Mouse (Mus musculus): ENCODE results near the gene Spi1.
"Not testable (repeated sequence)": the region's sequence is repeated elsewhere in the genome, so short reads cannot be mapped to it uniquely, and the experiment has no call there.

Spi1 gene

GRCm38 (mm10) chr2:91081775-91082695 is at the start of gene Spi1:
Spi1 (plus strand) TSS chr2:91082390.
- in situ Hi-C loops (cut with MboI, MseI): no loop called here

GRCm38 (mm10) chr2:91033000-91033399 is 49.2 kb upstream of the Spi1 start:
- in situ Hi-C loops (cut with MboI, MseI): loop anchor here in 1 of 2 experiments (10.0 kb wide), 1 partner anchor 72 kb away; no protein-coding TSS in a partner anchor

- in situ Hi-C loops (cut with MboI, MseI): loop anchor here (5.0 to 10.0 kb wide), 2 partner anchors 62 to 69 kb away; no protein-coding TSS in a partner anchor
Measured at GRCm38 (mm10) chr2:91035385-91035784, 46.8 kb upstream of the Spi1 start, which contains the start of gene Rapsn. Rapsn (plus strand) TSS chr2:91035620.

GRCm38 (mm10) chr2:91041786-91042185 is 40.4 kb upstream of the Spi1 start:
- in situ Hi-C loops (cut with MboI, MseI): no loop called here

- in situ Hi-C loops (cut with MboI, MseI): no loop called here
Measured at GRCm38 (mm10) chr2:91042651-91043398, 39.4 kb upstream of the Spi1 start.

GRCm38 (mm10) chr2:91044727-91045126 is 37.5 kb upstream of the Spi1 start:
- in situ Hi-C loops (cut with MboI, MseI): no loop called here

GRCm38 (mm10) chr2:91045805-91046204 is 36.4 kb upstream of the Spi1 start:
- in situ Hi-C loops (cut with MboI, MseI): not testable (repeated sequence)

GRCm38 (mm10) chr2:91047359-91047758 is 34.8 kb upstream of the Spi1 start:
- in situ Hi-C loops (cut with MboI, MseI): no loop called here

GRCm38 (mm10) chr2:91051917-91052316 is 30.3 kb upstream of the Spi1 start:
- in situ Hi-C loops (cut with MboI, MseI): no loop called here

GRCm38 (mm10) chr2:91052752-91053151 is 29.4 kb upstream of the Spi1 start:
- in situ Hi-C loops (cut with MboI, MseI): no loop called here

GRCm38 (mm10) chr2:91053181-91053933 is 28.8 kb upstream of the Spi1 start:
- in situ Hi-C loops (cut with MboI, MseI): no loop called here

- in situ Hi-C loops (cut with MboI, MseI): no loop called here
Measured at GRCm38 (mm10) chr2:91053934-91054382, 28.2 kb upstream of the Spi1 start, which contains the start of gene Psmc3. Psmc3 (plus strand) TSS chr2:91054009.

GRCm38 (mm10) chr2:91058435-91058834 is 23.8 kb upstream of the Spi1 start:
- in situ Hi-C loops (cut with MboI, MseI): no loop called here

- in situ Hi-C loops (cut with MboI, MseI): no loop called here
Measured at GRCm38 (mm10) chr2:91059376-91059775, 22.8 kb upstream of the Spi1 start.

GRCm38 (mm10) chr2:91060544-91061355 is 21.4 kb upstream of the Spi1 start:
- in situ Hi-C loops (cut with MboI, MseI): no loop called here

GRCm38 (mm10) chr2:91061849-91062481 is 20.2 kb upstream of the Spi1 start:
- in situ Hi-C loops (cut with MboI, MseI): no loop called here

- in situ Hi-C loops (cut with MboI, MseI): no loop called here
Measured at GRCm38 (mm10) chr2:91062779-91063606, 19.2 kb upstream of the Spi1 start.

- in situ Hi-C loops (cut with MboI, MseI): no loop called here
Measured at GRCm38 (mm10) chr2:91064211-91064610, 18.0 kb upstream of the Spi1 start.

- in situ Hi-C loops (cut with MboI, MseI): no loop called here
Measured at GRCm38 (mm10) chr2:91065544-91065943, 16.6 kb upstream of the Spi1 start.
